Mouse (Mus musculus): Measurements from ENCODE around the gene Znrf2.

Znrf2 gene

GRCm38 (mm10) chr6:54924538-54924937 is 107.8 kb downstream of the Znrf2 start:
- ChIA-PET CTCF (no interaction called here), POLR2A (interaction anchor here in 2 of 4 experiments (0.5 to 1.4 kb wide), 2 partner anchors 54 to 216 kb away, joined by 3 to 5 read pairs; no protein-coding TSS in a partner anchor)

- CTCF ChIA-PET = interaction anchor here in 1 of 4 experiments (0.5 kb wide), 1 partner anchor 62 kb away, joined by 3 read pairs; no protein-coding TSS in a partner anchor
- POLR2A ChIA-PET = interaction anchor here in 2 of 4 experiments (0.9 to 1.7 kb wide), 7 partner anchors 9 to 217 kb away, joined by 3 to 6 read pairs (median 4); partner anchors contain the start of gene Ggct (in 1 of the 2)
Observed at GRCm38 (mm10) chr6:54925736-54926440, 109.2 kb downstream of the Znrf2 start.

GRCm38 (mm10) chr6:54926899-54927298 is 110.2 kb downstream of the Znrf2 start:
- ChIA-PET POLR2A (interaction anchor here in 2 of 4 experiments (0.8 to 1.2 kb wide), 3 partner anchors 13 to 37 kb away, joined by 3 to 5 read pairs (median 4); no protein-coding TSS in a partner anchor), CTCF (no interaction called here)

GRCm38 (mm10) chr6:54927946-54928345 is 111.2 kb downstream of the Znrf2 start:
- ChIA-PET CTCF (no interaction called here), POLR2A (interaction anchor here in 1 of 4 experiments (0.6 kb wide), 1 partner anchor 242 kb away, joined by 3 read pairs; no protein-coding TSS in a partner anchor)

- CTCF ChIA-PET = no interaction called here
- POLR2A ChIA-PET = no interaction called here
Observed at GRCm38 (mm10) chr6:54931641-54932040, 114.9 kb downstream of the Znrf2 start.

- POLR2A ChIA-PET = interaction anchor here in 1 of 4 experiments (1.0 kb wide), 1 partner anchor 11 kb away, joined by 4 read pairs; no protein-coding TSS in a partner anchor
Observed at GRCm38 (mm10) chr6:54932526-54932925, 115.8 kb downstream of the Znrf2 start.

GRCm38 (mm10) chr6:54933216-54933615 is 116.5 kb downstream of the Znrf2 start:
- CTCF ChIA-PET = interaction anchor here in 1 of 4 experiments (0.7 kb wide), 1 partner anchor 80 kb away, joined by 3 read pairs; no protein-coding TSS in a partner anchor
- POLR2A ChIA-PET = interaction anchor here in 1 of 4 experiments (1.0 kb wide), 1 partner anchor 10 kb away, joined by 4 read pairs; no protein-coding TSS in a partner anchor

More at GRCm38 (mm10) chr6:54932526-54932925, 115.8 kb downstream of the Znrf2 start:
- CTCF ChIA-PET = no interaction called here

GRCm38 (mm10) chr6:54933866-54934265 is 117.2 kb downstream of the Znrf2 start:
- POLR2A ChIA-PET = interaction anchor here in 1 of 4 experiments (1.7 to 2.3 kb wide), 2 partner anchors 10 to 59 kb away, joined by 8 to 10 read pairs; partner anchors contain the start of gene Ggct
- CTCF ChIA-PET = no interaction called here

GRCm38 (mm10) chr6:54934313-54934712 is 117.6 kb downstream of the Znrf2 start:
- POLR2A ChIA-PET = interaction anchor here in 3 of 4 experiments (0.6 to 2.3 kb wide), 9 partner anchors 9 to 235 kb away, joined by 3 to 10 read pairs (median 4); partner anchors contain the start of genes Ggct (in 1 of the 3) and Znrf2 (in 1 of the 3)
- CTCF ChIA-PET = interaction anchor here in 1 of 4 experiments (0.9 kb wide), 1 partner anchor 14 kb away, joined by 3 read pairs; no protein-coding TSS in a partner anchor

GRCm38 (mm10) chr6:54934930-54935329 is 118.2 kb downstream of the Znrf2 start:
- CTCF ChIA-PET = interaction anchor here in 3 of 4 experiments (0.6 to 0.9 kb wide), 3 partner anchors 14 to 232 kb away, joined by 3 read pairs; no protein-coding TSS in a partner anchor
- POLR2A ChIA-PET = interaction anchor here in 3 of 4 experiments (0.6 to 2.3 kb wide), 12 partner anchors 9 to 235 kb away, joined by 3 to 10 read pairs (median 4); partner anchors contain the start of genes Ggct (in 1 of the 3) and Znrf2 (in 1 of the 3)

- POLR2A ChIA-PET = interaction anchor here in 2 of 4 experiments (0.9 to 2.3 kb wide), 3 partner anchors 11 to 150 kb away, joined by 3 to 8 read pairs (median 5); partner anchors contain the start of gene Ggct (in 1 of the 2)
- CTCF ChIA-PET = no interaction called here
Observed at GRCm38 (mm10) chr6:54936496-54936895, 119.8 kb downstream of the Znrf2 start.

- ChIA-PET CTCF (interaction anchor here in 2 of 4 experiments (0.6 to 0.8 kb wide), 2 partner anchors 35 to 130 kb away, joined by 3 read pairs; no protein-coding TSS in a partner anchor), POLR2A (interaction anchor here (0.6 to 1.5 kb wide), 9 partner anchors 13 to 1176 kb away, joined by 3 to 9 read pairs (median 3); no protein-coding TSS in a partner anchor)
Observed at GRCm38 (mm10) chr6:54939631-54940030, 122.9 kb downstream of the Znrf2 start.

GRCm38 (mm10) chr6:54940126-54940525 is 123.4 kb downstream of the Znrf2 start:
- ChIA-PET POLR2A (interaction anchor here (0.6 to 1.5 kb wide), 8 partner anchors 13 to 144 kb away, joined by 3 to 9 read pairs (median 4); no protein-coding TSS in a partner anchor), CTCF (interaction anchor here in 3 of 4 experiments (0.6 to 0.8 kb wide), 3 partner anchors 34 to 234 kb away, joined by 3 read pairs; no protein-coding TSS in a partner anchor)

GRCm38 (mm10) chr6:54941149-54941548 is 124.4 kb downstream of the Znrf2 start:
- ChIA-PET CTCF (interaction anchor here in 1 of 4 experiments (0.6 kb wide), 1 partner anchor 705 kb away, joined by 7 read pairs; no protein-coding TSS in a partner anchor), POLR2A (no interaction called here)

All from embryonic stem cell, embryonic (primary cell).